Mouse (Mus musculus): ENCODE results near the gene Pou2f1.

Pou2f1 gene

DNA sequence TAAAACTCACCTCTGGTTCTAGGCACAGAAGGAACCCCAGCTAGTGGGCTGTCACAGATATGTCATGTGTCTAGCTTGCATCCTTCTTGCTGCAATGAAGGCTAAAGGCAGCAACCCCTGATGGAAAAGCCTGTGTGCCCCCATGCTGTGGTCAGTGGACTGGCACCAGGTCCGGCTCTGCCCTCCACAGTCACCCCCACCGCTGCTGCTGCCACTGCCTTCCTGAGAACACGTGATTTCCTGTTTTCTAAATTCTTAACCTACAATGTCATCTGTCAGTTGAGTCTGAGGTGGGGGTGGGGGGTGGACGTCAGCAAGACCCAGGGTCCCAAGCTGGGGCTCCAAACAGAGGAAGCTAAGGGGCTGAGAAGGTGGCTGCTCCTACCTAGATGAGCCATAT lies 153.6 kb downstream of the Pou2f1 start:
- no peak for DNase-seq (ENCODE audit: extremely low spot score, low read depth, low spot score)

DNA sequence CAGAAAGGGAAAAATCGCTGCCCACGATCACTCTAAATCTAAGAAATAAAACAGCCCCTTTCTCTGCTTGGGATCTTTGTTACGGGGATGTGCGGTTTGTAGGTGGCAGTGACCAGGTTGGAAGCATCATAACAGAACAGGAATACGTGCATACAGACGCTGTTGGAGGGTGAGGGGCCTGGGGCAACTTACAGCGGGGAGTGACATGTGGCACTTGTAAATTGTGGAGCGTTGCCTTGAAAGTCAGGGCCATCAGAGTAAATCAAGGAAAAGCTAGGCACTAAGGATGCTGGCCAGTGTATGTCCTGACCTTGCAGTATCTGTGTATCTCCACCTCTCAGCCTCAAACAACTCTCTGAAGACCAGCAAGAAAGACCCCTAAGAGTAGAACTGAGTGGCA lies 154.1 kb downstream of the Pou2f1 start:
- no peak for DNase-seq (ENCODE audit: extremely low spot score, low read depth, low spot score)

DNA sequence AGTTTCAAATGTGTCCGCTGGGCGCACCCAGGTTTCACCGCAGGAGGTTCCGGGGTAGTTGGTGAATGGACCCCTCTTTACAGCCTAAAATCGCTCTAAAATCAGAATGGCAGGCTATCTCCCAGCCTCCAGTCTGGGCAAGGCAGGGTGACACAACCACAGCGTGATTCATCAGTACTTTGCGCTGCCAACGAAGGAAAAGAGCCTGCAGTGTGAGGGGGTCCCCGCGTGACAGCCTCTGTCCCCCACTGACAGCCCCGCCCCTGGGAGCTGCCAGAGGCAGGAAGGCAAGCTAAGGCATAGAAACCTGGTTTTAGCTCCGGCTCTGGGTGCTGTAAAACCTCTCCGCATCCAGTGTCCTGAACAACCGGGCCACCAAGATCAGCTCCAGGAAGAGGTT lies 157.1 kb downstream of the Pou2f1 start:
- DNase-seq (ENCODE audit: extremely low spot score, low read depth, low spot score): no peak

DNA sequence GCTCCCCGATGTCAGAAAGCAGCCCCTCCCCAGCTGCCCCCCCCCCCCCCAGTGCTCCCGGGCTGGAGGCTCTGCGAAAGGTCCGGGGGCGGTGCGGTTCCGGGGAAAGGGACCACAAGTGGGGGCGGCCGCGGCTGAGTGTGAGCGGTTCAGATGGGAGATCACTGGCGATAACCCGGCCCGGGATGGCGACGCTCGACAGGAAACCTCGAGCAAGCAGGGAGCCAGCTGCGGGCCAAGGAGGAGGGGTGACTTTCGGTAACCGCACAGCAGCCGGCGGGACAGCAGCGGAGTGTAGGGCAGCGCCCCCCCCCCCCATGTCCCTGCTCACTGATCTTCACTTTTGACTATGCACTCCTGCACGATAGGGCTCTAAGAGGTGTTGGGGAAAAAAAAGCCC lies 157.5 kb downstream of the Pou2f1 start:
- no peak for DNase-seq (ENCODE audit: extremely low spot score, low read depth, low spot score)

DNA sequence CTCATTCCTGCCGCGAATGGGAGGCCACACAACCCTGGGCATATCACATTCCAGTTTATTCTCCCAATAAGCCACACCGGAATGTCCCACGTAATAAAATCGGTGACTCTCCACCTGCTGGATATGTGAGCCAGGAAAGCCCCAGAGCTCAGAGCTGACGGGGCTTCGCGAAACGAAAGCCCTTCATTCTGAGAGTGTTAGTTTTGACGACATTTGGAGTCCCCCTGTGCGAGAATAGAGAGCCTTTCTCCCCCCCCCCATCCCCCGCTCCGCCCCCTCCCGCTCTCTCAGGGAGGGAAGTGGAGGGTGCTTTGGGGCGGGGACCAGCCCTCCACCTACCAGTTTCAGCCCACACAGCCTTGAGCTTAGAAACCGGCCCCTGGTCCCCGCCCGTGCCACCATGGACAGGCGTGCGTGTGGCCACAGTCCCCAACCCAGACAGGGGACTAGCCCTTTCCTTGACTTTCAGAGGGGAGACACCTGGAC lies 158.0 kb downstream of the Pou2f1 start:
- DNase-seq (ENCODE audit: extremely low spot score, low read depth, low spot score): no peak

DNA sequence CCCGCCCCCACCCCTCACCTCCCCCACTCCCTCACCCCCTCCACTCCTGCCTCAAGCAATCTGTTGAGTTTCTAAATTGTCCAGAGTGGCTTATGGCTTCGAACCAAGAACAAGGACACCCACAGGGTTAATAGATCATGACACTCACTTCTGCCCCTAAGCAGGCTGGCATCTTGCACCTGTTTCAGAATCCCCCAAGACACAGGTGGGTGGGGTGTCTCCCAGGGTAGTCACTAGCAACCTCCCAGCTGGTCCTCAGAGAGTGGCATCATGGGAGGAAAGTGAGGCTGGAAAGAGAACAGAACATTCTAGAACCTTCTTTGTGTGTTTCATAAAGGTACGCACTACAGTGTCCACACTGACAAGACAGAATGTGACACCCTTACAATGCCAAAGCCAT lies 158.9 kb downstream of the Pou2f1 start:
- DNase-seq (ENCODE audit: extremely low spot score, low read depth, low spot score): no peak

DNA sequence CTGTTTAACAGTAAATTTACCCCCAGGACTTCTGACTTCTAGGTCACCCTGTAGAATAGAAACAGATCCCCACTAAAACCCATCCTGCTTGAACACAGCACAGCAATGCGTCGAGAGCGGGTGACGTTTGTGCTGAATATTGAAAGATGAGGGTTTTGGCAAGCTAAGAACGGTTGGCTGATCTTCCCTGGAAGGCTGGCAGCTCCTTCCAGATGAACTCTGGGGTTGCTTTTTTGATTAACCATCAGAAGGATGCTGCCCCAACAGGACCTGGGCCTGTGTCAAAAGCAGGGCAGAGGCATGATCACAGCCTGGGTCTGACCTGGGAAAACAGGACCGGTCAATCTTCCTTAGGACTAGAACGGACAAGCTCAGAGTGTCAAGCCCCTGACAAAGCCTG lies 160.3 kb downstream of the Pou2f1 start:
- DNase-seq (ENCODE audit: extremely low spot score, low read depth, low spot score): no peak

DNA sequence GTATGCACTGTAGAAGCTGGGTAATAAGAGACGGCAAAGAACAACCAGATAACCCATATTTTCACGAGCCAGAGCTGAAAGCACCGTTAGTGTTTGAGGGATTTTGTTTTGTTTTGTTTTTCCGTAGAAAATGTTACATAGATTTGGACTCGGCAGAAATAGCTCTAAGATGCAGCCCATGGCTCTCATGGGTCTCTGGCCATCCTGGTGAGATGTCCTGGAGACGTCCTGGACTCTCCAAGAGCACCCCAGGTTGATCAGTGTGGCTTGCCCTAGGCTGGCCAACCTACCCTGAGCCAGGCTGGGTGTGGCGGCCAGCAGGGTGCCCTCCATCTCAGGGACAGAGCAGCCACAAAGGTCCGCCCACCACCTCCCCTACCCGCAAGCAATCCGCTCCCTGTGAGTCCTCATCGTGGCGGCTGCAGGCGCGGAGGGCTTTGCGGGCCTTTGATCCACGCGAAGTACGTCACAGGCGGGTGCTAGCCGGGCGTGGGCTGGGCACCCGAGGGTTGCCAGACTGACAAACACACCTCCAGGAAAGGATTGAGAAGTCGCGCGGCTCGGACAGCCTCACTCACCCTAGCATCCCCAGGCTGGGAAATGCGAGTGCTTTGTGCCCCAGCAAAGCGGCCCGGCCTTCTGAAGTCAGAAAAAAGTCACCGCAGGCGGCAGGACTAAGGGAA lies 161.8 kb downstream of the Pou2f1 start:
- no peak for DNase-seq (ENCODE audit: extremely low spot score, low read depth, low spot score)

DNA sequence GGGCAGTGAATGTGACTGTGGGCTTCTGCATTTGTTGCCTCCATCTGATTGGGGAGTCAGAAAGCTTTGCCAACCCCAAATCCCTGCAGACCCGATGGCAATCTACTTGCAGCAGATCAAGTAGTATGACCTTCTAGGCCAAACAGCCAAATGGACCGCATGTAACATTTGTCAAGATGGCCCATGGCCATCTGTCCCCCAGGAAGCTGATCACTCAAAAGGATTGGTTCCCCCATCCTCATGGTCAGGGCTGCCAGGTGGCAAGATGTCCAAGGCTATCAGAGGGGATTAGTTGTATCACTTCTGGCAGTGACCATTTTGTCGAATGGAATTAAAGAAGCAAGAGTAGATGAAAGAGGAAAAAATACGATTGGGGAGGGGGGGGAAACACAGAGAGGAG lies 163.3 kb downstream of the Pou2f1 start:
- DNase-seq (ENCODE audit: extremely low spot score, low read depth, low spot score): no peak

DNA sequence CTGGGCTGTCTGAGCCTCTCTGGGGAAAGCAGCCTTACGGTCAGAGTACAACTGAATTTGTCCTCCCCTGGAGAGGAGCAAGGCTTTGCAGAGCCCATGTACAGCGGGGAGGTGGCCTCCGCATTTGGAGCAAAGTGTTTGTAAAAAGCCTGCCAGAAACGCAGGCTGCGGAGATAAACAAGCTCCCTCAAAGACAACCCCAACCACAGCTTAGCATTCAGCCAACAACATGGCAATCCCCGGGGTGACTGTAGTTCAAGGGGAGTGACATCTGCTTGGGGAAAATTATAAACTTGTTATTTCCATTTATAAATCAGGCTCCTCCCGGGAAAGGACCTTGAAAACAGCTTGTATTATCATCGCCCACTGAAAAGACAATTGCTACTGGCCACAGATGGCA lies 164.9 kb downstream of the Pou2f1 start:
- DNase-seq (ENCODE audit: extremely low spot score, low read depth, low spot score): no peak

DNA sequence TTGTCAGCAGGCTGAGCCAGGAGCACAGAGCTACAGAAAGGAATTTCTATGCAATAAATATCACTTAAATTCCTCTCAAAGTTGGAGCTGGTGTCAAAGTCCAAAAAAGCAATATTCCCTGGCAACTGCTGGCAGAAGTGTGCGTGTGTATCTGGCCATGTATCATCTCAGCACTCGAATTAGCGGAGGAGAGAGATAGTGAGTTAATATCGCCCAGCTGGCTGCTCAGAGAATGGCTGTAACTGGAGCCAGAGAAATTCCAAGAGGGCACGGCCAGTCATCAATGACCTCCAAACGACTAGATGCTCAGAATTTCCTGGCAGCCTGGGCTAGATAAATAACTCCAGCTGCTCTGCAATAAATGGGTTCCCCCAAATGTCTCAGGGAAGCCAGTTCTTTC lies 166.0 kb downstream of the Pou2f1 start:
- DNase-seq (ENCODE audit: extremely low spot score, low read depth, low spot score): no peak

DNA sequence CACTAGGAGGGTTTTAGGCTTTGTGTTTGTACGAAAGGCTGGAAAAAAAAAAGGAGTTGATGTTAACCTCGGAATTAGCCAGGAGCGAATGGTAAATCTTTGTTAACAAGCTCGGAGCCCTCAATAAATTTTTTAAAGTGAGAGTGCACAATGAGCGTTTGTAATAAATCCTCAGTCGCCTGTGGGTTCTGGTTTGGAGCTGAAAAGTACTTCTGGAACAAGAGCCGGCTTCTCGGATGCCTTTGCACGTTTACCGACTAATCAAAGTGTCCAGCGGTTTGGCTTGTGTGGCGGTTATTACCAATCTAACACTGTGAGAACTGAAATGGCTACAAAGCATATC lies 167.9 kb downstream of the Pou2f1 start:
- no peak for DNase-seq (ENCODE audit: extremely low spot score, low read depth, low spot score)

DNA sequence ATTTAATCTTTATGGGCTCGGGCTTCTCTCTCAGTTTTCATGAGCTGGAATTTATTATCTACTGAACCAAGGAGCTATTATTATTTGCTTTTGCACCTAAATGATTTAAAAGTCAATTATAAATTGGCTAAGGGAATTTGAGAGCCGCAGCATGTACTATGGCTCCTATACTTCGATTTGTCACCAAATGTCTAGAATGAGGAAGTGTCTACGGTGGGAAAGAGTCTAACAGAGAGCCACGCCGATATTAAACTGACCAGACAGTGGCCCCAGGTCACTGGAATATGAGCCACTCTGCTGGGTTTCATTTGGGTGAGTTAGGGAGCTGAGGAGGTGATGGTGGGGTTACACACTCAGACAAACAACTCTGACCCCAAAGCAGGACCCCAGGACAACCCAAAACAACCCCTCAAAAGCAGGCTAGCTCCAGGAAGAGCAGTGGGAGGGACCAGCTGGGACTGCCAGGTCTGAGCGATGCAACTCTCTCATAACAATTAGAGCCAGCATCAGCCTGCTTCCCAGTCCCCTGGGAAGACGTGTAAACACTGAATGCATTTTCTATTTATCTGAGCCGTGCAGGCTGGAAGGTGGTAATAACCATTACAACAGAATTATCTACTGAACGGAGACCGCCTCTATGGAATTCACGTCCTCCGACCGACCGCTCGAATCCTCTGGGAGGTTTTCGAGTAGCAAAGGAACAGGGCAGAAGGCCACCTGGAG lies 168.4 kb downstream of the Pou2f1 start:
- DNase-seq (ENCODE audit: extremely low spot score, low read depth, low spot score): no peak

DNA sequence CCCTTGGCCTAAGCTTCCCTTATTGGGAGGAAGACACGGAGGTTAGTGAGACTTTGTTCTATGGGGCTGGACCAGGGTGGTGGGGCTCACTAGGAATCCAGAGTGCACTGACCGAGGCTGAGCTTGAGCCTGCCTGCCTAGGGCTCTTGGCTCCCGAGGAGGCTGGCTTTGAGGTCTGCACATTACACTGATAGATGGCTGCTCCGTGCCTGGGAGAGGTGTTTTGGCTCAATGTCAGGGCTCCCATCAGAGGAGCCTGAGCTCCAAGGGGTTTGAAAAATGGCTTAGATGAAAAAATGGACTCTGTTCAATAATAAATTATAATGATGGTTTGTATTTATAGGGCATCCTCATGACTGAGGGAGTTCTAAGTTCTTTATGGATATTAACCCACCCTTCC lies 169.2 kb downstream of the Pou2f1 start:
- no peak for DNase-seq (ENCODE audit: extremely low spot score, low read depth, low spot score)

DNA sequence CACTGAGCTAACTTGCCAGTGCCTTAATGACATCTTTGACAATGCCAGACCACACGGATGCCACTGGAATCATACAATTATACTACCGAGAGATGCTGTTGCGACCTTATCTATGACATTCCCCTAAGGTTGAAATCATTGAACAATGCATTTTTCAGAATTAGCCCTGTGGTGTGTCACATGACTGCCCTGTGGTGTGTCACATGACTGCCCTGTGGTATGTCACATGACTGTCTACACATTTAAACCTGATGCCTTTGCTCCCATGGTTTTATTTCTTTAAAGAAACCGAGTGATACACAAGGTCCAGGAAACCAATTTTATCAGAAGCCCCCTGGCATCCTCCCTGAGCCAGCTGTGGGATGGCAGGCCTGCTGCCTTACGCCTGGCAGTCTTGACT lies 172.6 kb downstream of the Pou2f1 start:
- DNase-seq (ENCODE audit: extremely low spot score, low read depth, low spot score): no peak

DNA sequence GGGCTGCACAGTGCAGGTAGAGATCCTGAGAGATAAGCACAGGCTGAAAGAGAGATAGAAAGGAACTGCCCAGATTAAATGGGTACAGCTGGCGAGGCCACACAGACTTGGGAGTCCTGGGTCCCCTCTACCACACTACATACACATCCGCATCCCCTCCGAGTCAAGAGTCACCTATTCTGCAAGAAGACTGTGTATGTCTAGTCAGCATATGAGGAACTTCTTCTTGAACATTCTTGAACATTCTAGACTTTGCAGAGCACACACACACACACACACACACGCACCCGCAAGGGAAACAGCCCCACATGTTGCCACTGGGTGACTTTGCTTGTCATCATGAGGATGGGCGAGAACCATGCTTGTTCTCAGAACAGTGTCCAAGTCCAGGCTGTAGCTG lies 173.9 kb downstream of the Pou2f1 start:
- no peak for DNase-seq (ENCODE audit: extremely low spot score, low read depth, low spot score)

DNA sequence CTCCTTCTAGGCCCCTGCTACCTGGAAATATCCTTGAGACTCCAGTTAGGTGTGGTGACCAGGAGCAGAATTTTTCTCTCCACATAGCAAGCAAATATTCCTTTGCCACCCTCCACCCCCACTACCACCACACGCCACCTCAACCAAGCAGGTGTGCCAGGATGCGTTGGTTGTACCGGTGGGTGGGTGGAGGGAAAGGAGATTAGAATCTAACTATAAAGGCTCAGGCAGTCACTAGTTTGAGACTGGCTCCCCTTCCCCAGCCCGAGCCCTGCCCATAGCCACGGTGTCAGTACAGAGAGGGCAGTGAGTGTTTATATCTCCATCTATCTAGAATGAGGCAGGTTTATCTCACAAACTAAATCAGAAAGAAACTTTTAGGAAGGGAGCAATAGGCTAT lies 174.3 kb downstream of the Pou2f1 start:
- no peak for DNase-seq (ENCODE audit: extremely low spot score, low read depth, low spot score)

DNA sequence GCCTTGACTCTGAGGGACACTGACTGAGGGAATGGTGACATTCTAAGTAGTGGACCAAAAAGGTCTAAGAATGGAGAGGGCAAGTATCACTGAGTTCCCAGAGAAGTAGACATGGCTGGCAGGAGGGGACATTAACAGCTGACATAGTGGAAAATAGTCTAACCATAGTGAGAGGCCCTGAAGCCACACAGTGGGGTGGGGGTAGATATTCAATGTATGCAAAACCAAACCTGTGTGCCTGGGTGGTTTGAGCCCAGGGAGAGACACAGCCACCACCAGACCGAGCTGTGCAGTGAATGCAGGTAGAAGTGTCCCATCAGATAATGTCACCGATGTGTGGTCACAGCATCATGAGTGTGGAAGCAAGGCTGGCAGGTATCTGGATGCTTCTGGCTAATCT lies 180.4 kb downstream of the Pou2f1 start:
- DNase-seq (ENCODE audit: extremely low spot score, low read depth, low spot score): no peak

DNA sequence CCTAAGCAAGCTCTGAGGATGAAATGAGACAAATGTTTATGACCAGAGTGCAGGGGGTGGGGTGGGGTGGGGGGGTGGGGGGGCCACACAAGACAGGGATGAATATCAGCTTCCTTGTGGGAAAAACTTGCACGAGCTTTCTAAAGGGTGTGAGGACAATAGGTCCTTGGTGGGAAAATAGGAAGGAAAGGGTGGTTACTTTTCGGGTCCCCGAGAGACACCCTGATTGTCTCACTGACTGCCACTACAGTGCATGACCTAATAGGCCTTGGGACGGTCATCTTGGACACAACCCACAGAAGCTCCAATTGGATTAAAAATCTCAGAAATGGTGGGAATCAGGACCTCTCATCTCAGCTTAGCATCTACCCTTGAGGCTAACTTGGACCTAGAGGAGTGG lies 183.3 kb downstream of the Pou2f1 start:
- DNase-seq (ENCODE audit: extremely low spot score, low read depth, low spot score): no peak

DNA sequence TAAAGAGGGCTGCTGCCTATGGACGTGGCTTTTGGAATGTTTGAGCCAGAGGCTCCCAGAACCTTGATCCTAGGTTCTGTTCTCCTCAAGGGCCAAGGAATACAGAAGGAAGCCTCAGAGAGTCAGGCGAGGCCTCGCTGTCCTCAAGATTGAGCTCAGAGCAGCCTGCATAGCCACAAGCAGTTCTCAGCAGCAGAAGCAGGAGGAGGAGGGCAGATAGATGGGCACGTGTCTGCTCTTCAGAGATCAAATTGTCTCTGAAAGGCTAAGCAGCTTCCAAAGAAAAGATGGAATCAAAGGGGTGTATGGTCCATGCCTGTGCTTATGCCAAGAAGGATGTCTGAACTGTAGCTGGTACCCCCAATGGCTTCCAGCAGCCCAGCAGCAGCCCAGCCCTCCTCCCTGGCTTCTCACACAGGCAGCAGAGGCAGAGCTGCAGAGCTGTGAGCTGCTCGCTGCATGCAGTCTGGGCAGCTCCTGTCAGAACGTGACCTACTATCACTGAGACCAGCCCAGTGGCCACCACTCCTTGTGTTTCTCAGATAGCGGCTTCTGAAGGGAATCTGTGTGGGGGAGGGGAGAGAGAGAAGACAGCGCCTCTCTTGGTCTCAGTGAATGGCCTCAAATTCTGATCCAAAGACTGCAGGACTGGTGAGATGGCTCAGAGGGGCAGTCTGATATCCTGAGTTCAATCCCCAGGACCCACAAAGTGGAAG lies 184.2 kb downstream of the Pou2f1 start:
- no peak for DNase-seq (ENCODE audit: extremely low spot score, low read depth, low spot score)

DNA sequence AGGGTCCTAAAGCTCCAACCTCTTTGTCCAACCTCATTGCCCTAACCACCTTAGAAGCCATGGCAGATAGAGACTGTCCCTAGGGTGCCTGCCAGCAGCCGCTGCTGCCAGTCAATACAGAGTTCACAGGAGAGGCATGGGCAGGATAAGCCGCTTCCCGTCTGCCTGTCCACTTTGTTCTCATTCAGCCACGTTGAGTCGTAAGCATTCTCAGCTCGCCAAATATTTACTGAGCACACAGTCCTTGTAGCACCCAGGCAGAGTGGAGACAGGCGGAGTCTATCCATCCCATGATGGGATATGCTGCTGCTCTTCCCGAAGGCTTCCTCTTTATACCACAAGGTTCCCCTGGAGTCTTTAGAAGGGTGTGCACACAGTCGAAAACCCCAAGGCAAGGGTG lies 185.2 kb downstream of the Pou2f1 start:
- no peak for DNase-seq (ENCODE audit: extremely low spot score, low read depth, low spot score)

DNA sequence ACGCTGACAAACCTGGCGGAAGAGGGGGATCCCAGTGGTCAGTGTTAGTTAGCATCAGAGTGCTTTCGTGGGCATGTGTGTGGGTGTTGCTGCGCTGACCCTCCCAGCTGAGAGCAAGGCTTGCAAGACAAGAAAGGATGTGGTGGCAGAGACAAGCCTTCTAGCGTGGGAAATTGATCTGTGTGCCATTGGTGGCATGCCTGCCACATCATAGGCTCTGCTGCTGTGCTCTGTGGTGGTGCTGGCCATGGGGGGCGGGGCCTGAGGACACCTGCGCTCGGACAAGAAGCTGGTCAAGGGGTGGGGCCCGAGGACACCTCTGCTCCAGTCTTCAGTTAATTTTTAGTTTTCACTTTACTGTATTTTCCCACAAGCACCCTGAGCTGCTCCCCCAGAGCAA lies 186.1 kb downstream of the Pou2f1 start:
- no peak for DNase-seq (ENCODE audit: extremely low spot score, low read depth, low spot score)
